Mouse (Mus musculus) liver, embryonic 14.5 days (tissue): ENCODE measurements at regions not wholly inside any gene's neighbourhood (a gene's known extent, or its start where the extent isn't known, plus 50 kb on each side); places are given as distances from the start of the nearest gene placed in this dataset.

ENCODE experiments used
- CTCF ChIP-seq: IDR thresholded peaks from 2 replicates; pipeline ENCODE4 v1.5.1; 2016; ENCODE audit warnings: antibody characterized with exemption, low read depth, control low read depth
- EP300 ChIP-seq: IDR thresholded peaks from 2 replicates; pipeline ENCODE4 v1.6.1; 2016; ENCODE audit warnings: antibody characterized with exemption, low read depth

- TF ChIP-seq CTCF (no peak), EP300 (no peak)
Observed at GRCm38 (mm10) chr4:84135740-84136139, 539.3 kb downstream of the Bnc2 start.
